Mouse (Mus musculus) telencephalon, adult 2 months (tissue): ENCODE data around the gene Sh3rf1.
A peak's percentile ranks its signal among the peaks of the same experiment; 100 is the strongest.

Experiments used
- DNase-seq: peaks from one replicate; pipeline ENCODE4 v3.0.0-alpha.2; 2011; ENCODE audit warnings: low read depth, low spot score

The Sh3rf1 gene

GRCm38 (mm10) chr8:61223729-61224379 lies at the start of gene Sh3rf1:
Gene Sh3rf1 (plus strand): TSS chr8:61223872.
- DNase-seq, result no peak

GRCm38 (mm10) chr8:61173921-61174492 lies 49.7 kb upstream of the Sh3rf1 start:
- no peak for DNase-seq

GRCm38 (mm10) chr8:61175876-61176275 lies 47.8 kb upstream of the Sh3rf1 start:
- no peak for DNase-seq

- no peak for DNase-seq
These were observed 45.7 kb upstream of the Sh3rf1 start for GRCm38 (mm10) chr8:61177680-61178593.

- DNase-seq, result no peak
These were observed 45.0 kb upstream of the Sh3rf1 start for GRCm38 (mm10) chr8:61178594-61179140.

GRCm38 (mm10) chr8:61181592-61181991 lies 42.1 kb upstream of the Sh3rf1 start:
- DNase-seq, result no peak

GRCm38 (mm10) chr8:61182020-61182419 lies 41.7 kb upstream of the Sh3rf1 start:
- no peak for DNase-seq

GRCm38 (mm10) chr8:61185274-61186198 lies 38.1 kb upstream of the Sh3rf1 start:
- no peak for DNase-seq

GRCm38 (mm10) chr8:61194306-61194925 lies 29.3 kb upstream of the Sh3rf1 start:
- DNase-seq, result no peak

GRCm38 (mm10) chr8:61200254-61200887 lies 23.3 kb upstream of the Sh3rf1 start:
- no peak for DNase-seq

- DNase-seq, result no peak
These were observed 20.4 kb upstream of the Sh3rf1 start for GRCm38 (mm10) chr8:61203035-61203826.

GRCm38 (mm10) chr8:61206876-61207275 lies 16.8 kb upstream of the Sh3rf1 start:
- no peak for DNase-seq

- no peak for DNase-seq
These were observed 16.0 kb upstream of the Sh3rf1 start for GRCm38 (mm10) chr8:61207636-61208035.

GRCm38 (mm10) chr8:61208719-61209118 lies 15.0 kb upstream of the Sh3rf1 start:
- no peak for DNase-seq

- DNase-seq, result peak; percentile 79
These were observed 12.8 kb upstream of the Sh3rf1 start for GRCm38 (mm10) chr8:61210836-61211235.

- no peak for DNase-seq
These were observed 8.4 kb upstream of the Sh3rf1 start for GRCm38 (mm10) chr8:61215081-61215819.

- DNase-seq, result no peak
These were observed 6.7 kb upstream of the Sh3rf1 start for GRCm38 (mm10) chr8:61217017-61217416.

- peak; percentile 83 for DNase-seq
These were observed 6.2 kb upstream of the Sh3rf1 start for GRCm38 (mm10) chr8:61217426-61217825.

- DNase-seq, result no peak
These were observed 5.2 kb upstream of the Sh3rf1 start for GRCm38 (mm10) chr8:61218439-61218838.
